Mouse (Mus musculus) MEL (cell line): ENCODE data around the gene Il17rb. TPM values are rescaled to one million over a fixed set of nuclear protein-coding genes. Genes with fewer than 3 reads are reported as not detected.

ENCODE experiments used
- DNase-seq: peaks from one replicate; pipeline ENCODE4 v3.0.0; 2011; ENCODE audit warnings: low read depth, low spot score
- H3K27ac ChIP-seq: 2 replicates; pipeline ENCODE4 v1.5.1; 2012; ENCODE audit warnings: low read depth, mild to moderate bottlenecking, control low read depth, low read length, moderate library complexity; ENCODE audit not compliant: control insufficient read depth
- H3K27me3 ChIP-seq, 2 experiments: fragments of 150-350 bp in 1 of 2; sonication (generic) in 1 of 2; 2 replicates each; pipeline ENCODE4 v1.6.1; 2012; ENCODE audit warnings: low read length in 2 of 2, mild to moderate bottlenecking in 2 of 2, improper control_type of control experiment in 1 of 2, moderate library complexity in 1 of 2; ENCODE audit not compliant: insufficient read depth in 2 of 2, control insufficient read depth in 1 of 2
- H3K36me3 ChIP-seq, 2 experiments: 2 replicates each; pipeline ENCODE4 v1.6.1; 2012 to 2014; ENCODE audit warnings: low read length in 2 of 2, improper control_type of control experiment in 1 of 2, inconsistent platforms in 1 of 2, mild to moderate bottlenecking in 1 of 2; ENCODE audit not compliant: insufficient read depth in 2 of 2, control insufficient read depth in 1 of 2
- H3K4me1 ChIP-seq, 2 experiments: fragments of 150-350 bp in 1 of 2; sonication (generic) in 1 of 2; 2 replicates each; pipeline ENCODE4 v1.6.1; 2012; ENCODE audit warnings: low read length in 2 of 2, improper control_type of control experiment in 1 of 2, mild to moderate bottlenecking in 1 of 2; ENCODE audit not compliant: insufficient read depth in 2 of 2, control insufficient read depth in 1 of 2
- H3K4me3 ChIP-seq, 2 experiments: fragments of 150-350 bp in 1 of 2; sonication (generic) in 1 of 2; 2 replicates each; pipeline ENCODE4 v1.5.1; 2012; ENCODE audit warnings: low read depth in 2 of 2, low read length in 2 of 2, mild to moderate bottlenecking in 2 of 2, moderate library complexity in 2 of 2, control low read depth in 1 of 2, improper control_type of control experiment in 1 of 2; ENCODE audit not compliant: control insufficient read depth in 1 of 2, insufficient read depth in 1 of 2
- H3K79me2 ChIP-seq: 2 replicates; pipeline ENCODE4 v1.6.1; 2012; ENCODE audit warnings: mild to moderate bottlenecking, low read length, moderate library complexity; ENCODE audit not compliant: control insufficient read depth, poor library complexity, insufficient read depth
- H3K9ac ChIP-seq: 2 replicates; pipeline ENCODE4 v1.6.1; 2012; ENCODE audit warnings: low read depth, mild to moderate bottlenecking, control low read depth, low read length, moderate library complexity; ENCODE audit not compliant: control insufficient read depth, poor library complexity, severe bottlenecking
- H3K9me3 ChIP-seq: fragments of 150-350 bp; sonication (generic); replicated peaks from 2 replicates; pipeline ENCODE4 v1.6.1; 2012; ENCODE audit warnings: mild to moderate bottlenecking, low read length, improper control_type of control experiment, moderate library complexity; ENCODE audit not compliant: insufficient read depth
- CHD2 ChIP-seq: IDR thresholded peaks from 2 replicates; pipeline ENCODE4 v1.6.1; 2011; ENCODE audit warnings: low read length, improper control_type of control experiment
- E2F4 ChIP-seq: IDR thresholded peaks from 2 replicates; pipeline ENCODE4 v1.6.1; 2011; ENCODE audit warnings: low read depth, low read length, improper control_type of control experiment, borderline replicate concordance
- EP300 ChIP-seq, 2 experiments: IDR thresholded peaks; 2 replicates each; pipeline ENCODE4 v1.6.1; 2011; ENCODE audit warnings: improper control_type of control experiment in 2 of 2, low read length in 2 of 2, low read depth in 1 of 2, mild to moderate bottlenecking in 1 of 2
- GABPA ChIP-seq: IDR thresholded peaks from 2 replicates; pipeline ENCODE4 v1.6.1; 2012; ENCODE audit warnings: low read depth, mild to moderate bottlenecking, inconsistent platforms, low read length, improper control_type of control experiment, moderate library complexity
- HCFC1 ChIP-seq: IDR thresholded peaks from 2 replicates; pipeline ENCODE4 v1.6.1; 2012; ENCODE audit warnings: low read depth, mild to moderate bottlenecking, inconsistent platforms, low read length, improper control_type of control experiment, moderate library complexity
- MAX ChIP-seq: IDR thresholded peaks from 2 replicates; pipeline ENCODE4 v1.6.1; 2011; ENCODE audit warnings: low read length, improper control_type of control experiment
- MXI1 ChIP-seq: IDR thresholded peaks from 2 replicates; pipeline ENCODE4 v1.6.1; 2011; ENCODE audit warnings: mild to moderate bottlenecking, low read depth, low read length, improper control_type of control experiment
- NELFE ChIP-seq: IDR thresholded peaks from 2 replicates; pipeline ENCODE4 v1.6.1; 2011; ENCODE audit warnings: low read depth, low read length, improper control_type of control experiment
- NRF1 ChIP-seq: IDR thresholded peaks from 2 replicates; pipeline ENCODE4 v1.6.1; 2014; ENCODE audit warnings: low read depth, mild to moderate bottlenecking, inconsistent platforms, low read length, improper control_type of control experiment, moderate library complexity; ENCODE audit not compliant: poor library complexity, insufficient read depth, severe bottlenecking
- POLR2AphosphoS2 ChIP-seq: IDR thresholded peaks from 2 replicates; pipeline ENCODE4 v1.6.1; 2011; ENCODE audit warnings: low read length, improper control_type of control experiment
- POLR2AphosphoS5 ChIP-seq: IDR thresholded peaks from 2 replicates; pipeline ENCODE4 v1.6.1; 2012; ENCODE audit warnings: low read depth, borderline replicate concordance, mild to moderate bottlenecking, inconsistent platforms, low read length, moderate library complexity, mixed read lengths
- RAD21 ChIP-seq: IDR thresholded peaks from 2 replicates; pipeline ENCODE4 v1.6.1; 2011; ENCODE audit warnings: mild to moderate bottlenecking, low read depth, low read length, improper control_type of control experiment
- RCOR1 ChIP-seq: IDR thresholded peaks from 2 replicates; pipeline ENCODE4 v1.6.1; 2012; ENCODE audit warnings: low read depth, mild to moderate bottlenecking, inconsistent platforms, low read length, improper control_type of control experiment
- TCF12 ChIP-seq: IDR thresholded peaks from 2 replicates; pipeline ENCODE4 v1.6.1; 2014; ENCODE audit warnings: low read depth, mild to moderate bottlenecking, inconsistent platforms, low read length, improper control_type of control experiment, moderate library complexity
- UBTF ChIP-seq: IDR thresholded peaks from 2 replicates; pipeline ENCODE4 v1.6.1; 2012; ENCODE audit warnings: low read depth, mild to moderate bottlenecking, inconsistent platforms, low read length, improper control_type of control experiment, moderate library complexity, borderline replicate concordance; ENCODE audit not compliant: insufficient read depth
- USF1 ChIP-seq: IDR thresholded peaks from 2 replicates; pipeline ENCODE4 v1.6.1; 2014; ENCODE audit warnings: low read depth, mild to moderate bottlenecking, inconsistent platforms, low read length, improper control_type of control experiment, moderate library complexity
- USF2 ChIP-seq, 2 experiments: IDR thresholded peaks; 2 replicates each; pipeline ENCODE4 v1.6.1; 2011 to 2012; ENCODE audit warnings: improper control_type of control experiment in 2 of 2, low read length in 2 of 2, borderline replicate concordance in 1 of 2, inconsistent platforms in 1 of 2, low read depth in 1 of 2, mild to moderate bottlenecking in 1 of 2; ENCODE audit not compliant: insufficient read depth in 1 of 2
- ZKSCAN1 ChIP-seq: IDR thresholded peaks from 2 replicates; pipeline ENCODE4 v1.6.1; 2012; ENCODE audit warnings: low read depth, mild to moderate bottlenecking, inconsistent platforms, low read length, improper control_type of control experiment, moderate library complexity
- polyA plus RNA-seq, 2 experiments: library from polyadenylated mRNA; stranded (reverse) in 1 of 2; unstranded in 1 of 2; fragments of >175 nt in 1 of 2; fragments of >200 nt in 1 of 2; gene quantifications; 2 replicates each; pipeline versions ENCODE4 v1.2.1 to v1.2.4; 2012; ENCODE audit warnings: low replicate concordance in 2 of 2, low read depth in 1 of 2; ENCODE audit not compliant: insufficient read length in 2 of 2, insufficient read depth in 1 of 2, missing spikeins in 1 of 2
- total RNA-seq: library from RNA; depleted of rRNA; stranded (reverse); fragments of 300-350 nt; gene quantifications from 2 replicates; pipeline ENCODE4 v1.2.3, GENCODE M21; 2012

Il17rb gene
- total and polyA plus RNA-seq, 3 experiments = 0.08 to 0.13 TPM; not detected in 1

- Histone ChIP-seq H3K27ac (no peak overlapping the region), H3K36me3 (no peaks in the 10 kb centered on the region), H3K4me1 (peaks cover 0 to 2% of the 10 kb centered on the region in 2 experiments; a peak in 1 of 4 replicates), H3K9me3 (no peaks in the 10 kb centered on the region), H3K9ac (no peak overlapping the region), H3K27me3 (no peaks in the 10 kb centered on the region), H3K4me3 (no peak overlapping the region), H3K79me2 (no peaks in the 10 kb centered on the region)
- no peak for TF ChIP-seq RAD21
- TF ChIP-seq USF1 = no peak
- TF ChIP-seq NRF1 = no peak
- no peak for TF ChIP-seq POLR2AphosphoS2
- TF ChIP-seq GABPA = no peak
- no peak for TF ChIP-seq EP300 (IDR thresholded peaks at IDR 0.05; ENCODE audit: low read depth in 1 of 2, low read length in 2 of 2)
- TF ChIP-seq HCFC1 = no peak
- TF ChIP-seq USF2 (IDR thresholded peaks at IDR 0.05; ENCODE audit: borderline replicate concordance in 1 of 2, insufficient read depth in 1 of 2, low read depth in 1 of 2, low read length in 2 of 2) = no peak
- no peak for TF ChIP-seq UBTF
- no peak for TF ChIP-seq ZKSCAN1
- no peak for TF ChIP-seq RCOR1
- TF ChIP-seq E2F4 = no peak
- TF ChIP-seq TCF12 = no peak
- DNase-seq = no peak
Observed at GRCm38 (mm10) chr14:30039413-30039812, 30.7 kb upstream of the Il17rb start.

- H3K27me3 ChIP-seq = no peaks in the 10 kb centered on the region
- H3K27ac ChIP-seq = no peak overlapping the region
- no peak overlapping the region for H3K4me3 ChIP-seq
- no peak overlapping the region for H3K9ac ChIP-seq
- peaks cover 0 to under 1% of the 10 kb centered on the region in 2 experiments; a peak in 1 of 4 replicates for H3K4me1 ChIP-seq
- H3K36me3 ChIP-seq = no peaks in the 10 kb centered on the region
- TF ChIP-seq CHD2 = no peak
- TF ChIP-seq HCFC1 = no peak
- TF ChIP-seq POLR2AphosphoS5 = no peak
- no peak for TF ChIP-seq MAX
- TF ChIP-seq RAD21 = no peak
- no peak for TF ChIP-seq NELFE
- no peak for TF ChIP-seq MXI1
- TF ChIP-seq, all 39 proteins: peak for 0
- Histone ChIP-seq H3K79me2 (no peaks in the 10 kb centered on the region), H3K9me3 (no peaks in the 10 kb centered on the region)
- DNase-seq = no peak
Observed at GRCm38 (mm10) chr14:30038431-30038830, 29.7 kb upstream of the Il17rb start.
